In the genomic region with DNA sequence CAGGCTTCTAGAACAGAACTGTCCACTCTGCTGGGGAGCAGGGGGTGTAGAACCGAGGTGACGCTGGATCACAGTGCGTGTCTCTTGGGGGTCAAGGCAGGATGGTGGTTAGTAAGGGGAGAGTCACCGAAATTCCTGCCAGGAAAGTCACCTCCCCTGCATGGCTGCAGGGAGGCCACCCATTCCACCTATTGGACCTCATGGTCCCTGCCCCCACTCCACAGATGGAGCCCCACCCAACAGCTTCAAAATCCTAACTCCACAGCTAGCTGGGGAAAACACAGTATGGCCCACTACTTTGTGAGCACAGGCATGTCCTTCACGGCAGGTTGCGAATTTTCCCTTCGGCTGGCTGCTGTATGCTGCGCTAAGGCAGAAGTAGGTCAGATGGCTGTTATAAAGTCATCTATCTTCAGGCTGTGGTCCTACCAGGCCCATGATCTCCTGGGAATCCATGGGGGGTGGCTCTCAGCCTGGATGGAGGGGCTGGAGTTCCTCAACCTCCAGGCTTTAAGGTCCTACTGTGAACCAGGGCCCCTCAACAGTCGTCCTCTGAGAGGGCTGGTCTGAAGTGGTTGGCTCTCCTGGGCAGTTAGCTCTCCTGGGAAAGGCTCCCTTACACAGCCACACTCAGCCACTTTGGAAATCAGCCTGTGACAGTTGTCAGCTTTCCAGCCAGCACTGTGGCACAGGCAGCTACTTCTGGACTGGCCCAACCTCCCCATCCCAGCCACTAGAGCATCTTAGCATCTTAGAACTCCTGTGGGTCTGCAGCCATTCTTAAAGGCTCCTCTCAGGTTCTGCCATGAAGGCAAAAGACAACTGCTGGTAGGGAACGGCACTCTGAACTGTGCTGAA, we compare ENCODE assay signal across 10 mouse cellular contexts.
DNase-seq lines count a peak whose midpoint lies in the region; ATAC-seq and TF ChIP-seq lines count a peak whose summit lies in the region.
"Had no signal": no experiment of that assay in that cellular context is flagged by ENCODE, and none has a peak within 500 bp of the region (broad histone marks: within the 10 kb centered on the region; RNA-seq: fewer than 3 reads in every experiment).

No protein-coding gene starts in this region.

- 88% methylated on average over 10 of the region's 10 CpGs for WGBS in hindbrain, embryonic 10.5 days
- 83% methylated on average over 10 of the region's 10 CpGs for WGBS in hindbrain, postnatal 0 days

- H3K36me3 ChIP-seq in hindbrain, embryonic 10.5 days, result no peaks in the 10 kb centered on the region
- H3K36me3 ChIP-seq in hindbrain, postnatal 0 days (ENCODE audit: insufficient read depth, low read length), result no peaks in the 10 kb centered on the region

- intact Hi-C loops in heart, postnatal 36 days (cut with DNase I), result no loop called here

- no peaks in the 10 kb centered on the region for H3K27me3 ChIP-seq in hindbrain, embryonic 10.5 days (ENCODE audit: insufficient read depth, poor library complexity, severe bottlenecking)
- H3K27me3 ChIP-seq in hindbrain, postnatal 0 days (ENCODE audit: insufficient read depth, low read length), result no peaks in the 10 kb centered on the region; the same call in 1 of the 2 replicates

- no peak for ATAC-seq in hindbrain, postnatal 0 days

- no peak overlapping the region for H3K4me2 ChIP-seq in hindbrain, postnatal 0 days (ENCODE audit: low read depth, low read length)

- no peak for TF ChIP-seq CTCF in hindbrain, postnatal 0 days (IDR thresholded peaks at IDR 0.05; ENCODE audit: low read depth)
- no peak for TF ChIP-seq CTCF in embryonic fibroblast, embryonic 13.5 days (IDR thresholded peaks at IDR 0.05; ENCODE audit: borderline replicate concordance, insufficient read depth, low read length)

- peak overlapping the region; percentile 26; the same call in 1 of the 2 replicates for H3K27ac ChIP-seq in hindbrain, embryonic 10.5 days
- no peak overlapping the region for H3K27ac ChIP-seq in hindbrain, postnatal 0 days
- H3K27ac ChIP-seq in embryonic fibroblast, embryonic 13.5 days (ENCODE audit: insufficient read depth, low read length), result peak overlapping the region; percentile 97

- H3K4me1 ChIP-seq in hindbrain, embryonic 10.5 days (replicated peaks), result peaks cover 24% of the 10 kb centered on the region
- peaks cover 7% of the 10 kb centered on the region for H3K4me1 ChIP-seq in hindbrain, postnatal 0 days (ENCODE audit: insufficient read depth, low read length)
- peaks cover 34% of the 10 kb centered on the region for H3K4me1 ChIP-seq in embryonic fibroblast, embryonic 13.5 days (ENCODE audit: control insufficient read depth, insufficient read depth, low read length)

- no peak for DNase-seq in hindbrain, embryonic 10.5 days (ENCODE audit: low spot score)
- DNase-seq in hindbrain, postnatal 0 days (ENCODE audit: low spot score), result no peak
- DNase-seq in brain, adult 2 months (ENCODE audit: low read depth, low spot score), result peak; percentile 69
- peak; percentile 55 to 59 for DNase-seq in heart, postnatal 36 days
- DNase-seq in embryo, embryonic 11 days, result no peak
- no peak for DNase-seq in ovary, postnatal 10 days (ENCODE audit: low spot score)
- no peak for DNase-seq in kidney, adult 8-10 months
- DNase-seq: lung, postnatal 4 days; thymus, postnatal 4 days had no signal

- no peak overlapping the region for H3K4me3 ChIP-seq in hindbrain, embryonic 10.5 days
- no peak overlapping the region for H3K4me3 ChIP-seq in hindbrain, postnatal 0 days (ENCODE audit: low read length)
- H3K4me3 ChIP-seq in embryonic fibroblast, embryonic 13.5 days (ENCODE audit: insufficient read depth, low read length), result peak overlapping the region; percentile 14

- no peak overlapping the region for H3K9ac ChIP-seq in hindbrain, postnatal 0 days (replicated peaks; ENCODE audit: low read length)

- no peaks in the 10 kb centered on the region for H3K9me3 ChIP-seq in hindbrain, embryonic 10.5 days
- no peaks in the 10 kb centered on the region for H3K9me3 ChIP-seq in hindbrain, postnatal 0 days (ENCODE audit: low read length)

- TF ChIP-seq POLR2A in embryonic fibroblast, embryonic 13.5 days (IDR thresholded peaks at IDR 0.05; ENCODE audit: low read depth, low read length), result peak; percentile 69

Comparison
In these comparisons a context has a peak if more than half of its experiments do, and no peak if none do; other contexts are left out.
1. DNase-seq: peak in brain, adult 2 months (single experiment) and heart, postnatal 36 days (2 of 2); none in hindbrain, embryonic 10.5 days (single experiment), hindbrain, postnatal 0 days (single experiment), embryo, embryonic 11 days (single experiment), ovary, postnatal 10 days (single experiment) and kidney, adult 8-10 months (0 of 2).